ENCODE assay signal across 9 mouse cellular contexts in the genomic region with DNA sequence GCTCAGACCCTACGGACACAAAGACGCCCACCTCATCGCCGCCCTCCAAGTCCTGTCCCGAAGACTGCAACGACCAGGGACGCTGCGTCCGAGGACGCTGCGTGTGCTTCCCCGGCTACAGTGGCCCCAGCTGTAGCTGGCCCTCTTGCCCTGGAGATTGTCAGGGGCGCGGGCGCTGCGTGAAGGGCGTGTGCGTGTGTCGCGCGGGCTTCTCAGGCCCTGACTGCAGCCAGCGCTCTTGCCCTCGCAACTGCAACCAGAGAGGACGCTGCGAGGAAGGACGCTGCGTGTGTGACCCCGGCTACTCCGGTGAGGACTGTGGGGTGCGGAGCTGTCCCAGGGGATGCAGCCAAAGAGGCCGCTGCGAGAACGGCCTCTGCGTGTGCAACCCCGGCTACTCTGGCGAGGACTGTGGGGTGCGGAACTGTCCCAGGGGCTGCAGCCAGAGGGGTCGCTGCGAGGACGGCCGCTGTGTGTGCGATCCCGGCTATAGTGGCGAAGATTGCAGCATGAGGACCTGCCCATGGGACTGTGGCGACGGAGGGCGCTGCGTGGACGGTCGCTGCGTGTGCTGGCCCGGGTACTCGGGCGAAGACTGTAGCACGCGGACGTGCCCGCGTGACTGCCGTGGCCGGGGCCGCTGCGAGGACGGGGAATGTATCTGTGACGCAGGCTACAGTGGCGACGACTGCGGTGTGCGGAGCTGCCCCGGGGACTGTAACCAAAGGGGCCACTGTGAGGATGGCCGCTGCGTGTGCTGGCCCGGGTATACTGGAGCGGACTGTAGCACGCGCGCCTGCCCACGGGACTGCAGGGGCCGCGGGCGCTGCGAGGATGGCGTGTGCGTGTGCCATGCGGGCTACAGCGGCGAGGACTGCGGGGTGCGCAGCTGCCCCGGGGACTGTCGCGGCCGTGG. TPM values are rescaled to one million over a fixed set of nuclear protein-coding genes. Genes with fewer than 3 reads are reported as not detected.
DNase-seq lines count a peak whose midpoint lies in the region; ATAC-seq lines count a peak whose summit lies in the region.
"Had no signal": no experiment of that assay in that cellular context is flagged by ENCODE, and none has a peak within 500 bp of the region (broad histone marks: within the 10 kb centered on the region; RNA-seq: fewer than 3 reads in every experiment).

No protein-coding gene starts in this region.

- peak overlapping the region; percentile 66 for H3K4me2 ChIP-seq in heart, embryonic 15.5 days
- H3K4me2 ChIP-seq in hindbrain, embryonic 14.5 days (replicated peaks), result peak overlapping the region; percentile 67
- H3K4me2 ChIP-seq in midbrain, embryonic 15.5 days, result peak overlapping the region; percentile 70

- 0 out of 2 replicates have a peak, but pooled peaks have one; percentile 9 for ATAC-seq in heart, embryonic 15.5 days (replicated peaks; ENCODE audit: insufficient number of reproducible peaks, insufficient read depth, low FRiP score, low read depth)
- ATAC-seq in common myeloid progenitor, adult 5-6 weeks (replicated peaks; ENCODE audit: low read depth, poor library complexity, severe bottlenecking), result peak; percentile 22; the same call in 1 of the 2 replicates
- ATAC-seq in hindbrain, embryonic 14.5 days (ENCODE audit: low FRiP score), result peak; percentile 32; the same call in 1 of the 2 replicates
- peak; percentile 60 for ATAC-seq in midbrain, embryonic 15.5 days (replicated peaks)
- no peak for ATAC-seq in inflammation-experienced regulatory T-cells, adult 6 months

- no peaks in the 10 kb centered on the region for H3K9me3 ChIP-seq in heart, embryonic 15.5 days (replicated peaks)
- H3K9me3 ChIP-seq in hindbrain, embryonic 14.5 days (ENCODE audit: control insufficient read depth, low read length), result no peaks in the 10 kb centered on the region
- H3K9me3 ChIP-seq in midbrain, embryonic 15.5 days, result no peaks in the 10 kb centered on the region

- 12% methylated on average over 81 of the region's 93 CpGs for WGBS in heart, embryonic 15.5 days
- WGBS in hindbrain, embryonic 14.5 days, result 9% methylated on average over 93 of the region's 93 CpGs
- 8% methylated on average over 93 of the region's 93 CpGs for WGBS in midbrain, embryonic 15.5 days

- peaks cover 67% of the 10 kb centered on the region for H3K27me3 ChIP-seq in heart, embryonic 15.5 days
- H3K27me3 ChIP-seq in hindbrain, embryonic 14.5 days (ENCODE audit: control insufficient read depth, insufficient read depth, low read length), result peaks cover 46% of the 10 kb centered on the region
- peaks cover 50% of the 10 kb centered on the region for H3K27me3 ChIP-seq in midbrain, embryonic 15.5 days (replicated peaks)

- no peaks in the 10 kb centered on the region for H3K36me3 ChIP-seq in heart, embryonic 15.5 days
- H3K36me3 ChIP-seq in hindbrain, embryonic 14.5 days (replicated peaks; ENCODE audit: control insufficient read depth, insufficient read depth), result no peaks in the 10 kb centered on the region
- H3K36me3 ChIP-seq in midbrain, embryonic 15.5 days (replicated peaks), result no peaks in the 10 kb centered on the region

- no peak overlapping the region for H3K27ac ChIP-seq in heart, embryonic 15.5 days
- H3K27ac ChIP-seq in hindbrain, embryonic 14.5 days, result no peak overlapping the region
- H3K27ac ChIP-seq in midbrain, embryonic 15.5 days, result no peak overlapping the region

- H3K4me1 ChIP-seq in heart, embryonic 15.5 days (replicated peaks), result peaks cover 34% of the 10 kb centered on the region
- H3K4me1 ChIP-seq in hindbrain, embryonic 14.5 days (replicated peaks; ENCODE audit: control insufficient read depth, insufficient read depth, low read length), result peaks cover 13% of the 10 kb centered on the region
- H3K4me1 ChIP-seq in midbrain, embryonic 15.5 days, result peaks cover 18% of the 10 kb centered on the region

- peak overlapping the region; percentile 14; the same call in 1 of the 2 replicates for H3K9ac ChIP-seq in heart, embryonic 15.5 days
- peak overlapping the region; percentile 53 for H3K9ac ChIP-seq in hindbrain, embryonic 14.5 days
- H3K9ac ChIP-seq in midbrain, embryonic 15.5 days, result peak overlapping the region; percentile 33; the same call in 1 of the 2 replicates

- intact Hi-C loops in heart, postnatal 36 days (cut with DNase I), result no loop called here

- DNase-seq in heart, postnatal 36 days, result no peak
- DNase-seq in hindbrain, embryonic 14.5 days (ENCODE audit: low spot score), result no peak
- no peak for DNase-seq in spleen, adult 12 weeks (ENCODE audit: low spot score)
- DNase-seq in urinary bladder, adult 2 months (ENCODE audit: low spot score), result no peak
- DNase-seq: cerebellum, adult 9-10 months had no signal

- peak overlapping the region; percentile 40 for H3K4me3 ChIP-seq in heart, embryonic 15.5 days
- H3K4me3 ChIP-seq in hindbrain, embryonic 14.5 days (replicated peaks; ENCODE audit: low read length), result peak overlapping the region; percentile 36
- H3K4me3 ChIP-seq in midbrain, embryonic 15.5 days, result peak overlapping the region; percentile 35

RNA-seq across cellular contexts. Expression of a gene that starts 1.1 kb away (rescaled TPM):
- 2.3 and 3.2 TPM in 2 replicates for polyA plus RNA-seq in heart, embryonic 15.5 days (2015; fragmentation: Nextera tagmentation; extraction: Ambion mirVana)
- total RNA-seq in heart, postnatal 36 days (2021), result 10 to 100 TPM; 35.6 to 39.7 TPM
- not detected in 2 replicates for total RNA-seq in common myeloid progenitor, adult 5-6 weeks (2017)
- polyA plus RNA-seq in hindbrain, embryonic 14.5 days (2014; fragmentation: Nextera tagmentation; extraction: Ambion mirVana), result 0.24 and 0.43 TPM in 2 replicates
- 0.18 and 0.24 TPM in 2 replicates for polyA plus RNA-seq in midbrain, embryonic 15.5 days (2015; fragmentation: Nextera tagmentation; extraction: Ambion mirVana)
- polyA plus RNA-seq in urinary bladder, adult 2 months (2012; rRNA removed), result 74.4 and 93.5 TPM in 2 replicates
- polyA plus RNA-seq in inflammation-experienced regulatory T-cells, adult 6 months (2017; shearing (Covaris generic)), result not detected

RNA-seq across cellular contexts. Expression of a gene that starts 24.5 kb away (rescaled TPM):
- 39.6 and 54.5 TPM in 2 replicates for polyA plus RNA-seq in heart, embryonic 15.5 days (2015; fragmentation: Nextera tagmentation; extraction: Ambion mirVana)
- 10 to 100 TPM; 15.3 to 16.1 TPM for total RNA-seq in heart, postnatal 36 days (2021)
- 19.9 and 25.1 TPM in 2 replicates for total RNA-seq in common myeloid progenitor, adult 5-6 weeks (2017)
- polyA plus RNA-seq in hindbrain, embryonic 14.5 days (2014; fragmentation: Nextera tagmentation; extraction: Ambion mirVana), result 84.7 and 87.6 TPM in 2 replicates
- polyA plus RNA-seq in midbrain, embryonic 15.5 days (2015; fragmentation: Nextera tagmentation; extraction: Ambion mirVana), result 123 and 125 TPM in 2 replicates
- 39.2 and 42.1 TPM in 2 replicates for polyA plus RNA-seq in urinary bladder, adult 2 months (2012; rRNA removed)
- 10 to 100 TPM; 19.0 to 21.9 (median 19.3) TPM for polyA plus RNA-seq in inflammation-experienced regulatory T-cells, adult 6 months (2017; shearing (Covaris generic))

RNA-seq across cellular contexts. Expression of a gene that starts 26.8 kb away (rescaled TPM):
- 10.7 and 12.9 TPM in 2 replicates for polyA plus RNA-seq in heart, embryonic 15.5 days (2015; fragmentation: Nextera tagmentation; extraction: Ambion mirVana)
- 1 to 10 TPM; 6.9 to 9.9 TPM for total RNA-seq in heart, postnatal 36 days (2021)
- 20.6 and 31.6 TPM in 2 replicates for total RNA-seq in common myeloid progenitor, adult 5-6 weeks (2017)
- 11.7 and 12.9 TPM in 2 replicates for polyA plus RNA-seq in hindbrain, embryonic 14.5 days (2014; fragmentation: Nextera tagmentation; extraction: Ambion mirVana)
- polyA plus RNA-seq in midbrain, embryonic 15.5 days (2015; fragmentation: Nextera tagmentation; extraction: Ambion mirVana), result 14.6 and 16.0 TPM in 2 replicates
- 4.6 and 7.2 TPM in 2 replicates for polyA plus RNA-seq in urinary bladder, adult 2 months (2012; rRNA removed)
- 1 to 10 TPM; 4.4 to 5.8 (median 5.2) TPM for polyA plus RNA-seq in inflammation-experienced regulatory T-cells, adult 6 months (2017; shearing (Covaris generic))

RNA-seq across cellular contexts. Expression of a gene that starts 42.1 kb away (rescaled TPM):
- 0.42 and 1.2 TPM in 2 replicates for polyA plus RNA-seq in heart, embryonic 15.5 days (2015; fragmentation: Nextera tagmentation; extraction: Ambion mirVana)
- total RNA-seq in heart, postnatal 36 days (2021), result 1 to 10 TPM; 1.4 to 1.7 TPM
- total RNA-seq in common myeloid progenitor, adult 5-6 weeks (2017), result not detected in 2 replicates
- polyA plus RNA-seq in hindbrain, embryonic 14.5 days (2014; fragmentation: Nextera tagmentation; extraction: Ambion mirVana), result 7.3 and 8.6 TPM in 2 replicates
- 10.7 and 10.8 TPM in 2 replicates for polyA plus RNA-seq in midbrain, embryonic 15.5 days (2015; fragmentation: Nextera tagmentation; extraction: Ambion mirVana)
- 8.0 and 11.1 TPM in 2 replicates for polyA plus RNA-seq in urinary bladder, adult 2 months (2012; rRNA removed)
- 1 to 10 TPM in 2 of 3 experiments, under 1 TPM in 1; 0.79 to 4.0 (median 3.7) TPM for polyA plus RNA-seq in inflammation-experienced regulatory T-cells, adult 6 months (2017; shearing (Covaris generic))

RNA-seq across cellular contexts. Expression of a gene that starts 43.1 kb away (rescaled TPM):
- polyA plus RNA-seq in heart, embryonic 15.5 days (2015; fragmentation: Nextera tagmentation; extraction: Ambion mirVana), result 22.9 and 24.8 TPM in 2 replicates
- total RNA-seq in heart, postnatal 36 days (2021), result 10 to 100 TPM; 54.4 to 55.5 TPM
- total RNA-seq in common myeloid progenitor, adult 5-6 weeks (2017), result 17.4 and 21.2 TPM in 2 replicates
- polyA plus RNA-seq in hindbrain, embryonic 14.5 days (2014; fragmentation: Nextera tagmentation; extraction: Ambion mirVana), result 22.2 and 25.4 TPM in 2 replicates
- 20.0 and 20.9 TPM in 2 replicates for polyA plus RNA-seq in midbrain, embryonic 15.5 days (2015; fragmentation: Nextera tagmentation; extraction: Ambion mirVana)
- polyA plus RNA-seq in urinary bladder, adult 2 months (2012; rRNA removed), result 22.8 and 24.8 TPM in 2 replicates
- 10 to 100 TPM; 18.8 to 22.9 (median 20.6) TPM for polyA plus RNA-seq in inflammation-experienced regulatory T-cells, adult 6 months (2017; shearing (Covaris generic))

Comparison
In these comparisons a context has a peak if more than half of its experiments do, and no peak if none do; other contexts are left out.
1. RNA of a gene that starts 1.1 kb away (polyA plus RNA-seq): 74.4 to 93.5 TPM in urinary bladder, adult 2 months; 2.3 to 3.2 TPM in heart, embryonic 15.5 days, 0.24 to 0.43 TPM in hindbrain, embryonic 14.5 days, 0.18 to 0.24 TPM in midbrain, embryonic 15.5 days and not detected in inflammation-experienced regulatory T-cells, adult 6 months; every median in the first group is over 10 times any median in the second.
2. Peak in every context shown above with its lines, with median percentiles within 50 percentile points of each other: H3K4me2 ChIP-seq, H3K4me3 ChIP-seq and H3K9ac ChIP-seq.